Mouse (Mus musculus) liver, adult 2 months (tissue): ENCODE measurements around the gene Mobp. TPM values are rescaled to one million over a fixed set of nuclear protein-coding genes. Genes with fewer than 3 reads are reported as not detected.

Source experiments
- DNase-seq: peaks from one replicate; pipeline ENCODE4 v3.0.0-alpha.2; 2011; ENCODE audit warnings: low read depth, low spot score; ENCODE audit errors: extremely low read depth
- H3K27ac ChIP-seq: fragments of 200-500 bp; replicated peaks from 2 replicates; pipeline ENCODE4 v1.5.1; 2012; ENCODE audit warnings: low read depth, mild to moderate bottlenecking, control low read depth, inconsistent platforms, low read length; ENCODE audit not compliant: insufficient read depth
- H3K27me3 ChIP-seq: fragments of 200-500 bp; 2 replicates; pipeline ENCODE4 v1.6.1; 2012; ENCODE audit warnings: mild to moderate bottlenecking, moderate library complexity, low read length, inconsistent platforms; ENCODE audit not compliant: control insufficient read depth, insufficient read depth
- H3K36me3 ChIP-seq: fragments of 200-500 bp; 2 replicates; pipeline ENCODE4 v1.6.1; 2012; ENCODE audit warnings: low read length, inconsistent platforms; ENCODE audit not compliant: control insufficient read depth, insufficient read depth
- H3K4me1 ChIP-seq: fragments of 200-500 bp; 2 replicates; pipeline ENCODE4 v1.6.1; 2011; ENCODE audit warnings: low read length; ENCODE audit not compliant: control insufficient read depth, insufficient read depth
- H3K4me3 ChIP-seq: fragments of 200-500 bp; 2 replicates; pipeline ENCODE4 v1.5.1; 2011; ENCODE audit warnings: low read depth, mild to moderate bottlenecking, control low read depth, low read length, moderate library complexity; ENCODE audit not compliant: insufficient read depth
- H3K79me2 ChIP-seq: fragments of 200-500 bp; 2 replicates; pipeline ENCODE4 v1.6.1; 2012; ENCODE audit warnings: inconsistent platforms, mild to moderate bottlenecking, low read length, moderate library complexity; ENCODE audit not compliant: control insufficient read depth, insufficient read depth
- H3K9ac ChIP-seq: fragments of 200-500 bp; 2 replicates; pipeline ENCODE4 v1.6.1; 2012; ENCODE audit warnings: low read depth, mild to moderate bottlenecking, control low read depth, inconsistent platforms, low read length
- CTCF ChIP-seq: fragments of 200-500 bp; IDR thresholded peaks from 2 replicates; pipeline ENCODE4 v1.5.1; 2011; ENCODE audit warnings: low read depth, low read length, control low read depth
- POLR2A ChIP-seq: fragments of 200-500 bp; IDR thresholded peaks from 2 replicates; pipeline ENCODE4 v1.6.1; 2011; ENCODE audit warnings: low read length, control low read depth; ENCODE audit not compliant: insufficient read depth; ENCODE audit errors: extremely low read depth
- WGBS: fragments of 180-500 bp; shearing (Covaris S2); methylation state at CpG from one replicate; pipeline ENCODE4 v1.1.7; 2018; 5-methylcytosine and 5-hydroxymethylcytosine counted together
- polyA plus RNA-seq: library from polyadenylated mRNA; depleted of rRNA; stranded (reverse); fragments of >200 nt; gene quantifications from 2 replicates; pipeline ENCODE4 v1.2.3, GENCODE M21; 2012
- total RNA-seq: library from RNA; depleted of rRNA; stranded (reverse); fragments of >200 nt; gene quantifications from 2 replicates; pipeline ENCODE4 v1.2.3, GENCODE M21; 2014

Mobp gene
- total and polyA plus RNA-seq, 2 experiments = not detected

DNA sequence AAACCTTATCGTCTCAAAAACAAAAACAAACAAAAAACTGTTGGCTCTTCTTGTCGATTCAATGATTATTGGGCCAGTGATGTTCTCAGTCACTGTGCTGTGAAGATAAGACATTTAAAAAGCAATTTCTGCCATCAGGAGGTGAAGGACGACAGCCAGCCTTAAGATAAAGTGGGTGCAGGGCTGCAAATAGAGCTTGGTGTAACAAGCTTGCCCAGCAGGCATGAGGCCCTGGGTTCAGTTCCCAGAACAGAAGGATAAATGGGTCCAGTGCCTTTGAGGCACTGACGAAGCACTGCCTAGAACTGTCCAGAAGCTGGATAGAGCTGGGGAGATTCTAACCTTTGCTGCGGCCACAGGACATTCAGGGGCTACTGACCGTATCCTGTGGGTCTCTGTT is 37.0 kb upstream of the Mobp start:
- Histone ChIP-seq H3K4me1 (peaks cover 2% of the 10 kb centered on the region; the same call in 1 of the 2 replicates), H3K9ac (no peak overlapping the region), H3K27me3 (no peaks in the 10 kb centered on the region), H3K36me3 (peaks cover 5% of the 10 kb centered on the region; the same call in 1 of the 2 replicates), H3K79me2 (peaks cover 23% of the 10 kb centered on the region), H3K27ac (no peak overlapping the region), H3K4me3 (no peak overlapping the region)
- no peak for DNase-seq
- 74% methylated on average over 6 of the region's 6 CpGs for WGBS
- no peak for TF ChIP-seq CTCF
- TF ChIP-seq POLR2A = no peak

DNA sequence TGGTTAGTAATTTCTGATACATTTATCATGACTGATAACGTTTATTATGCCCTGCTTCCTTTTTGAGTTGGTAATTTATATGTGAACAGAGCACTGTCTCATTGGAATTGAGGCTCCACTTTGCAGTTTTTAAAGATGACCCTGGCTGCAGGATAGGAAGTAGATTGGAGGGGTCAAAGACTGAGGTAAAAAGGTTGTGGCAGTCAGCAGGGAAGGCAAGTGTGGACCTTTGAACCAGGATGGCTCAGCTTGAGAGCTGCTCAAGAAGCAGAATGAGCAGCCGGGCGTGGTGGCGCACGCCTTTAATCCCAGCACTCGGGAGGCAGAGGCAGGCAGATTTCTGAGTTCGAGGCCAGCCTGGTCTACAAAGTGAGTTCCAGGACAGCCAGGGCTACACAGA is 36.1 kb upstream of the Mobp start:
- TF ChIP-seq CTCF = no peak
- no peak for TF ChIP-seq POLR2A
- Histone ChIP-seq H3K27ac (no peak overlapping the region), H3K27me3 (no peaks in the 10 kb centered on the region), H3K9ac (no peak overlapping the region), H3K79me2 (peaks cover 23% of the 10 kb centered on the region), H3K36me3 (peaks cover 5% of the 10 kb centered on the region; the same call in 1 of the 2 replicates), H3K4me1 (peaks cover 2% of the 10 kb centered on the region; the same call in 1 of the 2 replicates), H3K4me3 (no peak overlapping the region)
- DNase-seq = no peak
- 94% methylated on average over 7 of the region's 7 CpGs for WGBS

DNA sequence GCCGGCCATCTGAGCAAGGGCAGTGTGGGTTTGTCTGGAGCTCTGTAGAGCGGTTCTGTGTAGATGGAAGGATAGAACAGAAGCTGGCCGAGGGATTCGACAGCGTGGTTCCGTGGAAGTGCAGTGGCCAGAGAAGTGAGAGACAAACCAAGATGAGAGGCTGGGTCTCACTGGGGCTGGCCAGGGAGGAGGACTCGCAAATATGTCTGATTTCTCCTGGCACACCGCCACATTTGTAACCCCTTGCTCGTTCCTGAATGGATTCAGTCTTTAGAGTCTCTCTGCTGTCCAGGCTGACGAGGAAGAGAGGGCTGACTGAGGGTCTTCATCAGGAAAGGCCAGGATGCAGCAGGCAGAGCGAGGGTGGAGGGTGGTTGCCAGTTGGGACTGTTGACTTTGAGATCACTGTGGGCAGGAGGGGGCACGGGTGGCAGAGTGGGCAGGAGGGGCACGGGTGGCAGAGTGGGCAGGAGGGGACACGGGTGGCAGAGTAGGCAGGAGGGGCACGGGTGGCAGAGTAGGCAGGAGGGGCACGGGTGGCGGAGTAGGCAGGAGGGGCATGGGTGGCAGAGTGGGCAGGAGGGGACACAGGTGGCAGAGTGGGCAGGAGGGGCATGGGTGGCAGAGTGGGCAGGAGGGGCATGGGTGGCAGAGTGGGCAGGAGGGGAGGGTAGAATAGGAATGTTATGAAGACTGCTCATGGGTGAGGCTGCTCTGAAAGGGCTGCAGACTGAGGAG is 35.3 kb upstream of the Mobp start:
- Histone ChIP-seq H3K9ac (no peak overlapping the region), H3K36me3 (peaks cover 7% of the 10 kb centered on the region; the same call in 1 of the 2 replicates), H3K27ac (no peak overlapping the region), H3K27me3 (no peaks in the 10 kb centered on the region), H3K79me2 (peaks cover 23% of the 10 kb centered on the region), H3K4me1 (peaks cover 2% of the 10 kb centered on the region; the same call in 1 of the 2 replicates), H3K4me3 (no peak overlapping the region)
- no peak for DNase-seq
- TF ChIP-seq POLR2A (no peak), CTCF (no peak)
- 93% methylated on average over 17 of the region's 17 CpGs for WGBS

DNA sequence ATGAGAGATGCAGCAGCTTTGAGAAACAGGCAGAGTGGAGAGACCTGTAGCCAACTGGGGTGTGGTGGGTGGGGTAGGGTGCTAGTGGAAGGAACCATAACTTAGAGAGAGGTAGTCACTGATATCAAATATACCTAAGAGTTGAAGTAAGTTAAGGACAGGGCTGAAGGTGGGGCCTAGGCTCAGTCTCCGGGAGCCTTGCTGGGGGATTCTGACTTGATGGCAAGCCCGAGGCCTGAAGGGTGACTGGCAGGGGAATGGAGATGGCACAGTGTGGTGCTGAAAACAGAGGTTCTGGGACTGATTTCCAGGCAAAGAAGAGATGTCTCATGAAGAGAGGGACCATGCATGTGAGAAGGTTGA is 34.7 kb upstream of the Mobp start:
- H3K4me3 ChIP-seq = no peak overlapping the region
- H3K79me2 ChIP-seq = peaks cover 23% of the 10 kb centered on the region
- TF ChIP-seq POLR2A = no peak
- no peak for TF ChIP-seq CTCF
- H3K9ac ChIP-seq = no peak overlapping the region
- peaks cover 2% of the 10 kb centered on the region; the same call in 1 of the 2 replicates for H3K4me1 ChIP-seq
- H3K36me3 ChIP-seq = peaks cover 10% of the 10 kb centered on the region; the same call in 1 of the 2 replicates
- 95% methylated on average over 2 of the region's 2 CpGs for WGBS
- H3K27me3 ChIP-seq = no peaks in the 10 kb centered on the region
- no peak for DNase-seq
- H3K27ac ChIP-seq = no peak overlapping the region

DNA sequence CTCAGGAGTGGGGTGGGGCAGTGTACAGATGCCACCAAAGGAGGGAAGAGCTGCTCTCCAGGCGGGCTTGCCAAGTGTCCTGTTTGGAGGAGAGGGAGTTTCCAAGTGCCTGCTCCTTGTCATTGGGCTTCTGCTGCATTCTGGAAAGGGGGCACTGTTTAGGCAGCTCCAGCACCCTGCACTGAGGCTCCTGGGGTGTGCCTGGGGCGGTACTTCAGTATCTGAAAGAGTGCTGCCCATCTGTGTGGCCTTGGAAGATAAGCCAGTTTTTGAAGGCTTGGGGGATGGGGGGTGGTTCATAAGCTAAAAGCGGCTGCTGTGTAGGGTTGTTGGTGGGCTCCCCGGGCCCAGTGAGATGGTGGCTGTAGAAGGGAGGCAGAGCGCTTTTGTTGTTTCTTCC is 33.9 kb upstream of the Mobp start:
- WGBS = 83% methylated on average over 5 of the region's 5 CpGs

DNA sequence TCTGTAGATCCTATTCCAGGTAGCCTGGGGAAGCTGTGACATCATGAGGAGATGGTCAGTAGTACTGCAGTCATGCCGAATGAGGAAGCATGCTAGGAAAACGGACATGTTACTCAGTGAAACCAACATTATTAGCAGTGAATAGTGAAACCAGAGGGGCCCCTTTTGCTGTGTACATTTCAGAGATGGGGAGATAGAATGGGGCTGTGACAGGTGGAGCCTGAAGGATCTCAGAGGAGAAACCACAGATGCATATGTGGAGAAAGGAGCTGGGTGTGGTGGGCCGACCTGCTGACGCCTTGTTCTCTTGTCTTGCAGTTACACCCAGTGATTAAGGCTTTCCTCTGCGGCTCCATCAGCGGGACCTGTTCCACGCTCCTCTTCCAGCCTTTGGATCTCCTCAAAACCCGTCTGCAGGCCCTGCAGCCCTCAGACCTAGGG is 33.3 kb upstream of the Mobp start:
- H3K36me3 ChIP-seq = peaks cover 15% of the 10 kb centered on the region
- DNase-seq = no peak
- no peak overlapping the region for H3K4me3 ChIP-seq
- H3K79me2 ChIP-seq = peaks cover 21% of the 10 kb centered on the region
- TF ChIP-seq CTCF (no peak), POLR2A (no peak)
- H3K27ac ChIP-seq = no peak overlapping the region
- H3K4me1 ChIP-seq = peaks cover under 1% of the 10 kb centered on the region; the same call in 1 of the 2 replicates
- H3K27me3 ChIP-seq = no peaks in the 10 kb centered on the region
- no peak overlapping the region for H3K9ac ChIP-seq
- 86% methylated on average over 8 of the region's 8 CpGs for WGBS

More for the DNA sequence above, 33.9 kb upstream of the Mobp start:
- Histone ChIP-seq H3K27me3 (no peaks in the 10 kb centered on the region), H3K27ac (no peak overlapping the region), H3K4me3 (no peak overlapping the region), H3K36me3 (peaks cover 12% of the 10 kb centered on the region; the same call in 1 of the 2 replicates), H3K79me2 (peaks cover 23% of the 10 kb centered on the region), H3K4me1 (peaks cover 2% of the 10 kb centered on the region; the same call in 1 of the 2 replicates), H3K9ac (no peak overlapping the region)
- no peak for DNase-seq
- TF ChIP-seq CTCF (no peak), POLR2A (no peak)
